ENCODE assay signal across 8 mouse cellular contexts in the genomic region with DNA sequence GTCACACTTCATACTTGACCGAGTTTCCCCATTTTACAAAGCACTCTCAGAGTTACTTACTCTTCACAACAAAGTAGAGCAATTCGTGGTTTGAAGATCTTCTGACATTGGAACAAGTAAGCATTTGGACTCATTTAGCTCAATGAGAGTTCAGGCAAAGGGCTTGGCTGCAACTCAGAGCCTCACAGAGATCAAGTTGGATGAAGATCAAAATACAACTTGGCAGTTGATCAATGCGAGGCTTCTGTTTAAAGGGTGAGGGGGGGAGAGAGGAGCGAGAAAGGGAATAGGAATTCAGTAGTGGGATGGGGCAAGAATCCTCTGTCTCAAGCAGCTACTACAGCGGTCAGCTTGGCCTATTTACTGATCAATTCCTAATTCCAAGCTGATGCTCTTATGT. TPM values are rescaled to one million over a fixed set of nuclear protein-coding genes. Genes with fewer than 3 reads are reported as not detected.
DNase-seq lines count a peak whose midpoint lies in the region; ATAC-seq and TF ChIP-seq lines count a peak whose summit lies in the region.
"Had no signal": no experiment of that assay in that cellular context is flagged by ENCODE, and none has a peak within 500 bp of the region (broad histone marks: within the 10 kb centered on the region; RNA-seq: fewer than 3 reads in every experiment).

No protein-coding gene starts in this region.

- no peaks in the 10 kb centered on the region for H3K27me3 ChIP-seq in kidney, adult 2 months (replicated peaks; ENCODE audit: control insufficient read depth, insufficient read depth, low read length)
- H3K27me3 ChIP-seq in lung, postnatal 0 days (replicated peaks; ENCODE audit: insufficient read depth, low read length), result no peaks in the 10 kb centered on the region
- H3K27me3 ChIP-seq in liver, embryonic 12.5 days (replicated peaks), result no peaks in the 10 kb centered on the region

- ATAC-seq in lung, postnatal 0 days, result peak; percentile 76
- ATAC-seq in liver, embryonic 12.5 days, result no peak

- peak; percentile 57 for DNase-seq in kidney, adult 2 months
- no peak for DNase-seq in kidney, adult 18-20 months
- peak; percentile 81 for DNase-seq in brain, adult 2 months (ENCODE audit: low read depth, low spot score)
- peak; percentile 46 for DNase-seq in fibroblast of lung, adult 2 months (ENCODE audit: low read depth)
- DNase-seq in lung, postnatal 0 days (ENCODE audit: low spot score), result peak; percentile 82
- DNase-seq in T-cell, adult 2 months (ENCODE audit: low spot score), result no peak

- 38% methylated on average over 5 of the region's 5 CpGs for WGBS in kidney, adult 2 months
- 41% methylated on average over 5 of the region's 5 CpGs for WGBS in lung, postnatal 0 days
- WGBS in liver, embryonic 12.5 days (ENCODE audit: insufficient replicate concordance), result 54% methylated on average over 5 of the region's 5 CpGs

- no peak for TF ChIP-seq CTCF in kidney, adult 2 months (conservative IDR thresholded peaks at IDR 0.05; ENCODE audit: insufficient read depth, insufficient read length, low read depth, low read length)
- TF ChIP-seq CTCF in lung, postnatal 0 days (IDR thresholded peaks at IDR 0.05), result no peak

- no peaks in the 10 kb centered on the region for H3K36me3 ChIP-seq in kidney, adult 2 months (ENCODE audit: control insufficient read depth, insufficient read depth, low read length)
- no peaks in the 10 kb centered on the region for H3K36me3 ChIP-seq in lung, postnatal 0 days (ENCODE audit: insufficient read depth, low read length)
- H3K36me3 ChIP-seq in liver, embryonic 12.5 days, result no peaks in the 10 kb centered on the region

- H3K9me3 ChIP-seq in lung, postnatal 0 days (ENCODE audit: low read length), result no peaks in the 10 kb centered on the region
- H3K9me3 ChIP-seq in liver, embryonic 12.5 days (replicated peaks), result no peaks in the 10 kb centered on the region

- TF ChIP-seq EP300 in lung, postnatal 0 days (IDR thresholded peaks at IDR 0.05), result no peak

- H3K9ac ChIP-seq in lung, postnatal 0 days (replicated peaks; ENCODE audit: low read depth), result no peak overlapping the region
- no peak overlapping the region for H3K9ac ChIP-seq in liver, embryonic 12.5 days

- TF ChIP-seq POLR2A in kidney, adult 2 months (IDR thresholded peaks at IDR 0.05; ENCODE audit: low read depth, low read length), result no peak

- no peaks in the 10 kb centered on the region for H3K4me1 ChIP-seq in kidney, adult 2 months (ENCODE audit: control insufficient read depth, insufficient read depth, low read length)
- no peaks in the 10 kb centered on the region for H3K4me1 ChIP-seq in lung, postnatal 0 days (ENCODE audit: insufficient read depth, low read depth, low read length)
- H3K4me1 ChIP-seq in liver, embryonic 12.5 days, result no peaks in the 10 kb centered on the region

- H3K27ac ChIP-seq in kidney, adult 2 months (ENCODE audit: insufficient read depth, low read depth, low read length), result no peak overlapping the region
- H3K27ac ChIP-seq in lung, postnatal 0 days (ENCODE audit: low read length), result no peak overlapping the region
- no peak overlapping the region for H3K27ac ChIP-seq in liver, embryonic 12.5 days
- H3K27ac ChIP-seq: left cerebral cortex, adult 2 months had no signal

- H3K4me3 ChIP-seq in kidney, adult 2 months (ENCODE audit: insufficient read depth, low read depth, low read length), result no peak overlapping the region
- no peak overlapping the region for H3K4me3 ChIP-seq in lung, postnatal 0 days (ENCODE audit: low read depth, low read length)
- no peak overlapping the region for H3K4me3 ChIP-seq in liver, embryonic 12.5 days
- H3K4me3 ChIP-seq: left cerebral cortex, adult 2 months had no signal

- no peak overlapping the region for H3K4me2 ChIP-seq in lung, postnatal 0 days (replicated peaks; ENCODE audit: low read depth, low read length)
- H3K4me2 ChIP-seq in liver, embryonic 12.5 days, result no peak overlapping the region

RNA-seq across cellular contexts. Expression of a gene that starts 26.2 kb away (rescaled TPM):
- 116 and 186 TPM in 2 replicates for polyA plus RNA-seq in kidney, adult 2 months (2012; rRNA removed)
- polyA plus RNA-seq in lung, postnatal 0 days (2015; fragmentation: Nextera tagmentation; extraction: Ambion mirVana), result 1,194 and 1,245 TPM in 2 replicates
- 467 and 508 TPM in 2 replicates for polyA plus RNA-seq in liver, embryonic 12.5 days (2016; fragmentation: Nextera tagmentation; extraction: Ambion mirVana)

Comparison
In these comparisons a context has a peak if more than half of its experiments do, and no peak if none do; other contexts are left out.
1. DNase-seq: peak in kidney, adult 2 months (single experiment), brain, adult 2 months (single experiment), fibroblast of lung, adult 2 months (single experiment) and lung, postnatal 0 days (single experiment); none in kidney, adult 18-20 months (single experiment) and T-cell, adult 2 months (single experiment).